Comparison of ENCODE assay signal across 1 mouse cellular context in the genomic region with DNA sequence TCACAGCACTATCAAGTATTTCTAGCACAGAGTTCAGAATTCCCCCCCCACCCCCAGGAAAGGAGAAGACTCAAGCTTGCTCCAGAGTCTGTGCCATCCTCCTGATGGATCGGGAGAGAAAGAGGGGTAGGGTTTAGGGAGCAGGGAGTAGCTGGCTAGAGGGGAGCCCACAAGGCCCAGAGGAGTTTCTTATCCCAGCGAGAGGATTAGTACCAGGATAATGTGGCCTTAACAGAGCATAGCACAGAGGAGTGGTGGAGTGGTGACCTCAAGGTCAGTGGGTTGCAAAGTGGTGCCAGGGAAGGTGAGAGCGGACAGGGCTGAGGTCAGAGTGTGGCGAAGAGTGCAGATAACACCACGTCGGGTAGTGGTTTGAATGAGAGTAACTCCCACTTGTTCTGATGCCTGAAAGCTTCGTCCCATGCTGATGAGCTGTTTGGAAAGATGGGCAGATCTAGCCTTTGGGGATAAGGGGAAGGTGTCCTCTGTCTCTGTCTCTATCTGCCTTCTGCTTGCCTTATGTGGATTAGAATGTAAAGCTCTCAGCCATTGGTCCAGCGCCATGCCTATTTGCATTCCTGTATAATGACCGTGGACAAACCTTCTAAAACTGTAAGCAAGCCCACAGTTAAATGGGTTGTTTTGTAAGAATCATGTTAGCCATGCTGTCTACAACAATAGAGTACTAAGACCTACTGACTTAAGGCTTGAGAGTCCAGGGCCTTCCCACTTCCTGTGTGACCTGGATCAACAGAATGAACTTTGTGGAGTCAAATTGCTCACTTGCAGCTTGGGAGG.
TF ChIP-seq lines count a peak whose summit lies in the region.

No protein-coding gene starts in this region.

TF ChIP-seq in myocyte, 11 proteins besides CTCF, POLR2A, EP300 and RAD21 (continued from another document):
- TF ChIP-seq CEBPB (IDR thresholded peaks at IDR 0.05; ENCODE audit: insufficient read depth, poor library complexity, severe bottlenecking): no peak
- TF ChIP-seq E2F4 (IDR thresholded peaks at IDR 0.05; ENCODE audit: insufficient read depth): no peak
